Mouse (Mus musculus): ENCODE measurements around the gene Tnrc6a. TPM values are rescaled to one million over a fixed set of nuclear protein-coding genes. Genes with fewer than 3 reads are reported as not detected.

Tnrc6a gene
- total and polyA plus RNA-seq, 3 experiments, result 15.3 to 34.5 TPM; not detected in 1

GRCm38 (mm10) chr7:123191731-123192130, 68.0 kb downstream of the Tnrc6a start:
- Histone ChIP-seq H3K36me3 (ENCODE audit: control insufficient read depth in 1 of 2, insufficient read depth in 2 of 2, low read length in 2 of 2) (peaks cover 0 to 21% of the 10 kb centered on the region in 2 experiments; a peak in 2 of 4 replicates), H3K4me1 (ENCODE audit: control insufficient read depth in 1 of 2, insufficient read depth in 2 of 2, low read length in 2 of 2) (no peaks in the 10 kb centered on the region), H3K4me3 (ENCODE audit: control insufficient read depth in 1 of 2, insufficient read depth in 1 of 2, low read depth in 2 of 2, low read length in 2 of 2) (no peak overlapping the region), H3K9me3 (replicated peaks; ENCODE audit: insufficient read depth, low read length) (no peaks in the 10 kb centered on the region), H3K9ac (ENCODE audit: control insufficient read depth, low read depth, low read length, poor library complexity, severe bottlenecking) (no peak overlapping the region), H3K79me2 (ENCODE audit: control insufficient read depth, insufficient read depth, low read length, poor library complexity) (no peaks in the 10 kb centered on the region), H3K27ac (ENCODE audit: control insufficient read depth, low read depth, low read length) (no peak overlapping the region), H3K27me3 (ENCODE audit: control insufficient read depth in 1 of 2, insufficient read depth in 2 of 2, low read length in 2 of 2) (no peaks in the 10 kb centered on the region)
- TF ChIP-seq TCF12 (IDR thresholded peaks at IDR 0.05; ENCODE audit: low read depth, low read length) (no peak), CHD1 (IDR thresholded peaks at IDR 0.05; ENCODE audit: low read depth, low read length) (no peak)
- DNase-seq (ENCODE audit: low read depth, low spot score), result no peak

- Histone ChIP-seq H3K4me3 (ENCODE audit: control insufficient read depth in 1 of 2, insufficient read depth in 1 of 2, low read depth in 2 of 2, low read length in 2 of 2) (no peak overlapping the region), H3K36me3 (ENCODE audit: control insufficient read depth in 1 of 2, insufficient read depth in 2 of 2, low read length in 2 of 2) (peaks cover 0 to 13% of the 10 kb centered on the region in 2 experiments; a peak in 2 of 4 replicates), H3K27ac (ENCODE audit: control insufficient read depth, low read depth, low read length) (no peak overlapping the region), H3K9me3 (replicated peaks; ENCODE audit: insufficient read depth, low read length) (no peaks in the 10 kb centered on the region), H3K27me3 (ENCODE audit: control insufficient read depth in 1 of 2, insufficient read depth in 2 of 2, low read length in 2 of 2) (no peaks in the 10 kb centered on the region), H3K79me2 (ENCODE audit: control insufficient read depth, insufficient read depth, low read length, poor library complexity) (no peaks in the 10 kb centered on the region), H3K9ac (ENCODE audit: control insufficient read depth, low read depth, low read length, poor library complexity, severe bottlenecking) (no peak overlapping the region), H3K4me1 (ENCODE audit: control insufficient read depth in 1 of 2, insufficient read depth in 2 of 2, low read length in 2 of 2) (no peaks in the 10 kb centered on the region)
- no peak for TF ChIP-seq KAT2A (conservative IDR thresholded peaks at IDR 0.05; ENCODE audit: low read depth, low read length)
- TF ChIP-seq EP300 (IDR thresholded peaks at IDR 0.05; ENCODE audit: low read depth in 1 of 2, low read length in 2 of 2), result no peak
- no peak for TF ChIP-seq JUND (IDR thresholded peaks at IDR 0.05; ENCODE audit: low read depth, low read length)
- no peak for DNase-seq (ENCODE audit: low read depth, low spot score)
Observed at GRCm38 (mm10) chr7:123193201-123193600, 69.5 kb downstream of the Tnrc6a start.

- Histone ChIP-seq H3K4me3 (ENCODE audit: control insufficient read depth in 1 of 2, insufficient read depth in 1 of 2, low read depth in 2 of 2, low read length in 2 of 2) (no peak overlapping the region), H3K9me3 (replicated peaks; ENCODE audit: insufficient read depth, low read length) (no peaks in the 10 kb centered on the region), H3K9ac (ENCODE audit: control insufficient read depth, low read depth, low read length, poor library complexity, severe bottlenecking) (no peak overlapping the region), H3K27me3 (ENCODE audit: control insufficient read depth in 1 of 2, insufficient read depth in 2 of 2, low read length in 2 of 2) (no peaks in the 10 kb centered on the region), H3K4me1 (ENCODE audit: control insufficient read depth in 1 of 2, insufficient read depth in 2 of 2, low read length in 2 of 2) (no peaks in the 10 kb centered on the region), H3K79me2 (ENCODE audit: control insufficient read depth, insufficient read depth, low read length, poor library complexity) (no peaks in the 10 kb centered on the region), H3K27ac (ENCODE audit: control insufficient read depth, low read depth, low read length) (no peak overlapping the region), H3K36me3 (ENCODE audit: control insufficient read depth in 1 of 2, insufficient read depth in 2 of 2, low read length in 2 of 2) (peaks cover 0 to 7% of the 10 kb centered on the region in 2 experiments; a peak in 1 of 4 replicates)
- DNase-seq (ENCODE audit: low read depth, low spot score), result no peak
- TF ChIP-seq SIN3A (IDR thresholded peaks at IDR 0.05; ENCODE audit: low read length) (no peak), EP300 (IDR thresholded peaks at IDR 0.05; ENCODE audit: low read depth in 1 of 2, low read length in 2 of 2) (no peak), KAT2A (conservative IDR thresholded peaks at IDR 0.05; ENCODE audit: low read depth, low read length) (no peak), CHD1 (IDR thresholded peaks at IDR 0.05; ENCODE audit: low read depth, low read length) (no peak)
Observed at GRCm38 (mm10) chr7:123194696-123195095, 71.0 kb downstream of the Tnrc6a start.

GRCm38 (mm10) chr7:123196432-123196831, 72.7 kb downstream of the Tnrc6a start:
- Histone ChIP-seq H3K79me2 (ENCODE audit: control insufficient read depth, insufficient read depth, low read length, poor library complexity) (no peaks in the 10 kb centered on the region), H3K27me3 (ENCODE audit: control insufficient read depth in 1 of 2, insufficient read depth in 2 of 2, low read length in 2 of 2) (no peaks in the 10 kb centered on the region), H3K4me1 (ENCODE audit: control insufficient read depth in 1 of 2, insufficient read depth in 2 of 2, low read length in 2 of 2) (no peaks in the 10 kb centered on the region), H3K9ac (ENCODE audit: control insufficient read depth, low read depth, low read length, poor library complexity, severe bottlenecking) (no peak overlapping the region), H3K36me3 (ENCODE audit: control insufficient read depth in 1 of 2, insufficient read depth in 2 of 2, low read length in 2 of 2) (peaks cover 0 to 5% of the 10 kb centered on the region in 2 experiments; a peak in 2 of 4 replicates), H3K4me3 (ENCODE audit: control insufficient read depth in 1 of 2, insufficient read depth in 1 of 2, low read depth in 2 of 2, low read length in 2 of 2) (no peak overlapping the region), H3K9me3 (replicated peaks; ENCODE audit: insufficient read depth, low read length) (no peaks in the 10 kb centered on the region), H3K27ac (ENCODE audit: control insufficient read depth, low read depth, low read length) (no peak overlapping the region)
- TF ChIP-seq UBTF (IDR thresholded peaks at IDR 0.05; ENCODE audit: borderline replicate concordance, insufficient read depth, low read depth, low read length) (no peak), ETS1 (IDR thresholded peaks at IDR 0.05; ENCODE audit: low read depth, low read length) (no peak), POLR2A (IDR thresholded peaks at IDR 0.05; ENCODE audit: control insufficient read depth in 1 of 2, insufficient read depth in 1 of 2, low read depth in 1 of 2, low read length in 2 of 2, poor library complexity in 1 of 2) (no peak), RAD21 (IDR thresholded peaks at IDR 0.05; ENCODE audit: low read depth, low read length) (no peak), MEF2A (IDR thresholded peaks at IDR 0.05; ENCODE audit: extremely low read depth, insufficient replicate concordance, low read depth, low read length, poor library complexity, severe bottlenecking) (no peak), TCF12 (IDR thresholded peaks at IDR 0.05; ENCODE audit: low read depth, low read length) (no peak), USF2 (IDR thresholded peaks at IDR 0.05; ENCODE audit: borderline replicate concordance in 1 of 2, insufficient read depth in 1 of 2, low read depth in 1 of 2, low read length in 2 of 2) (no peak), MYB (IDR thresholded peaks at IDR 0.05; ENCODE audit: low read depth, low read length) (no peak)
- DNase-seq (ENCODE audit: low read depth, low spot score), result no peak

Measured in MEL (cell line).